Mouse (Mus musculus) brain, adult 2 months (tissue): ENCODE results near the gene Kcnk4.
"Not testable (repeated sequence)": the region's sequence is repeated elsewhere in the genome, so short reads cannot be mapped to it uniquely, and the experiment has no call there.

ENCODE experiments used
- DNase-seq: peaks from one replicate; pipeline ENCODE4 v3.0.0; 2011; ENCODE audit warnings: low read depth, low spot score

Kcnk4 gene

DNA sequence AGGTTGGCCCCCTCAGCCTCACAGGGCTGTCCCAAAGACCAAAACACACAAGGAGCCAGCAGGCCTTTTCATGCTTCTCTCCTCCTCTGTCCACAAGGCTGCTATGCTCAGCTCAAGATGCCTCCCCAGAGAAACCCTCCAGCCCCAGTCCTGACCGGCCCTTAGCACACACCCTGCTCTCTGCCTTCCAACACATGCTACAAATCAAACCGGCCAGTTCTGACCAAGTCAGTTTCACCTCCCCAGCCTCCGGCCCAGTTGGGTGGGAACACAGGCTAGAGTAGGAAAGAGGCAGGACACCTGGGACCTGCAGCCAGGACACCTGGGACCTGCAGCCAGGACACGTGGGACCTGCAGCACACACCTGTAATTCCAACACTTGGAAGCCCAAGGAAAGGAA is 17.8 kb downstream of the Kcnk4 start:
- no peak for DNase-seq

DNA sequence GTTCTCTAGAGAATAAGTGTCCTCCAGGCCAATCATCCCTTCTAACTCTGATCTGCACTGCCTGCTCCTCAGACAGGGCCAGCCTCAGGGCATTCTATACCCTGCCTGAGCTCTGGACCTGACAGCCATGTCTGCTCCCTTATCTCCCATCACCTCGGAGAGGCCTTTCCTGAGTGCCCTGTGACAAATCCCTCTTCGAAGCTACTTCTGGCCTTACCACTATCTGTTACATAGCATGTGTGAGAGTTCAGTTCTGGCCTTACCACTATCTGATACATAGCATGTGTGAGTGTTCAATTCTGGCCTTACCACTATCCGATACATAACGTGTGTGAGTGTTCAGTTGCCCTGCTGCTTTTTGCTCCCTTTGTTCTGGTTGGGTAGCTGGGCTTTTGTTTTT is 19.0 kb downstream of the Kcnk4 start:
- no peak for DNase-seq

DNA sequence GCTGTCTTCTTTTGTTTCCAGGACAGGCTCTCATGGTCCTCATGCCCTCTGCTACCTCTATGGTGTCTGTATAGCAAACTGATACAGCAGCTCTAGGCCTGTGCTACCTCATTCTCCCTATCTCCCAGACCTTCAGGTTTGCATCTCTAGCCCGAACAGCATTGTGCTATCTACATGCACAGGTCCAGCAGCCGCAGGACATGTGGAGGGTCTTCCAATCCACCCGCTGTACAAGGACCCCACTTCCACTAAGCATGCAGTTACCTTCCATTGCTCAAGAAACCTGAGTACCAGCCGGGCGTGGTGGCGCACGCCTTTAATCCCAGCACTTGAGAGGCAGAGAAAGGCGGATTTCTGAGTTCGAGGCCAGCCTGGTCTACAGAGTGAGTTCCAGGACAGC is 19.8 kb downstream of the Kcnk4 start:
- DNase-seq: no peak

DNA sequence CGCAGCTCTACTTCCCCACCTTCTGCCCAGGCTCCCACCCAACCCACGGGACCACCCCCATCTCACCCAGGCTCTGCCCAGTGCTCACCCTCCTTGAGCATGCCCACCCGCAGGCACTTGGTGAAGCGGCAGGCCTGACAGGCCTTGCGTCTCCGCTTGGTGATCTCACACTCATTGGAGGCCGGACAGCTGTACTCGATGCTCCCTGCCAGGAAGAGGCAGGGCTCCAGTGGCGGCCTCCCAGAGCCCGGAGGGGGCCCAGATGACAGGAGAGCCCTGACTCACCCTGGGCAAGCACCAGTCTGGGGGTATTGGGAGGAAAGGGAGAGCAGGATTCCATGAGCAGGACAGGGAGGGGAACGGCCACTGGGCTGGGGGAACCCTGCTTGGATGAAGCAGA is 20.3 kb downstream of the Kcnk4 start:
- no peak for DNase-seq

DNA sequence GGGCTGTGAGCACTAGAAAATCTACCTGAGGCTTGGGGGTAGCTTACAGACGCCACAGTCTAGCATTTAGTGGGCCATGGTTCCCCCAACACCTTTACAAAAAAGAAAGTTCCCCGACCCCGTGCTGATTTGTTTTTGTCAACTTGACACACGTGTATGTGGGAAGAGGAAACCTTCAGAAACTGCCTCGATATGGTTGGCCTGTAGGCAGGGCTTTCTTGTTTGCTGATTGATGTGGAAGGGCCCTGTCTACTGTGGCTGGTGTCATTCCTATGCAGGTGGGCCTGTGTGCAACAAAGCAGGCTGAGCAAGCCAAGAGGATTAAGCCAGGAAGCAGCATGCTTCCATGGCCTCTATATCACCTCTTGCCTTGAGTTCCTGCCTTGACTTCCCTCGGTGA is 21.3 kb downstream of the Kcnk4 start:
- no peak for DNase-seq

DNA sequence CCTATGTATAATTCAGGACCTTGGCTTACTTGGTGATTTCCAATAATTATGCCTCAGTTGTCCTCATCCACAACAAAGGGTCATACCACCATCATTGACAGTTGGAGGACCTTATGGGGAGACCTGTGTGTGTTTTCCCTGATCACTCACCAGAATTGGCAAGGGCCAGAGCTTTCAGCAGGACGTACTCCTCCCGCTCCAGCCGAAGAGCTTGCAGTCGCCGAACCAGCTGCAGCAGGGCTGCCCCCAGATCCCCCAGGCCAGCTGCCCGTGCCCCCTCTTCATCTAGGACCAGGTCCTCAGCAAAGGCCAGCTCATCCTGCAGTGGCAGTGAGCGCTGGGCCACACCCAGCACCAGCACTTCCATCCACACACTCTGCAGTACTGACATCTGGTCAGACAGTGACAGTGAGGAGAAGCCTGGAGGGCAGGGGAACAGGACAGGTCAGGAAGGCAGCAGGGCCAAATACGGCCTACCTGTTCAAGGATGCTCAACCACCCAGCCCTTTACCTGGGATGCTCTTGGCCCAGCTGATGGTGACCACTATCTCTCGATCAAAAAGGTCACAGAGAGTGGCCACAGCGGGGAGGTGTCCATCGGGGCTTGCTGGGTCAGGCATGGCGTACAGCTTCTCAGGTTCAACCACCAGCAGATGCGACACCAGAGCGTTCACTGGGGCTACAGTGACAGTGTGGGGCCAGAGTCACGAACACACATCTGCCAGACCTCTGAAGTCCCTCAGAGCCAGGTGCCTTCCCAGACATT is 21.9 kb downstream of the Kcnk4 start:
- DNase-seq: no peak

DNA sequence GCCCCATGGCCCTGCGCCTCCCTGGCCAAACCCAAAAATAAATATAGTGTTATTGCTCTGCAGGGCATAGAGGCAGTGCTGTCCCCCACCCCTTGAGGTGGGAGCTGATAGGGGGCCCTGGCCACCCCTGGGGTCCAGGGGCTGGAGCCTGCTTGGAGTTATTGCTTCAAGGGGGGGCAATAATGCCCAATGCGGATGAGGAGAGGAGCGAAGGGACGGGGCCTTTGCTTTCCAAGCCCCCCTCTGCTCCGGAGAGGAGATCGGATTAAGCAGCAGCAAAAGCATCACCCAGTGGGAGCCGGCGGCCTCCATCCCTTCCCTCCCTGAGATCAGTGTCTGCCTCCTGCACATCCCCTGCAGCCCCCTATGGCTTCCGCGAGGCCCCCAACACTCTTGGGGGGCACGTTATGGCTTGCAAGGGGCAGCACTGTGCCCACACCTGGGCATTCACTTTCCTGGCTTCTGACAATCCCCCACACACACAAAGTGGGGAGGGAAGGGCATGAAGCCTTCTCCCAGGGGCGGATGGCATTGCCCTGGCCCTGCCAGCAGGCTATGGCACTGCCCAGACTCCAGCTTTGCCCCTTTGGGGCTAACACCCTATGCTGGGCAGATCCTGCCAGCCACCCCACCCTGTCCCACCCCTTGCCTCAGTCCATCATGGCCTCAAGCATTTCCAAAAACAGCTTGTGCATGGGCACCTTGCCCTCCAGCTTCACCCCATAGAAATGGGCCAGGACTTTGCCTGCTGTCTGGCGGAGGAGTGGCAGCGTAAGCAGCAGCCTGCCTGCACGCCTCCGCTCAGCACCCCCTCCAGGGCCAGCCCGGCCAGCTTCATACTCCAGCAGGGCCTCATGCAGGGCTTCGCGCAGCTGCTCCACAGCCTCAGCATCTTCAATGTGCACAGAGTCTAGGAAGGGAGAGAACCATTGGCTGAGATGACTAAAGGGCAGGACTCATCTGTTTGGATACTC is 22.9 kb downstream of the Kcnk4 start:
- no peak for DNase-seq

DNA sequence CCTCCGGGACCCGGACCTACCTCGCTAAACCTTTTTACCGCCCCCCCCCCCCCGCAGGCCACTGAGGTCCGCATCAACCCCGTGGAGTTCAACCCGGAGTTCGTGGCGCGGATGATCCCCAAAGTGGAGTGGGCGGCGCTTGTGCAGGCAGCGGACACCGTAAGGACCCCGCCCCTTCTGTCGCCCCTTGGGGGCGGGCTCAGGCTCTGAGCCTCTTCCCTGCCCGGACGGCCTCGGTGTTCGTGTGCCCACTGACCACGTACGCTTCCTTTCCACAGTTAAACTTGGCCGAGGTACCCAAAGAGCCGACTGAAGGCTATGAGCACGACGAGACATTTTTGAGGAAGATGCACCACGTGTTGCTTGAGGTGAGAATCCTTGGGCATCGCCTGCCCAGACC is 24.0 kb downstream of the Kcnk4 start:
- peak; percentile 51 for DNase-seq

DNA sequence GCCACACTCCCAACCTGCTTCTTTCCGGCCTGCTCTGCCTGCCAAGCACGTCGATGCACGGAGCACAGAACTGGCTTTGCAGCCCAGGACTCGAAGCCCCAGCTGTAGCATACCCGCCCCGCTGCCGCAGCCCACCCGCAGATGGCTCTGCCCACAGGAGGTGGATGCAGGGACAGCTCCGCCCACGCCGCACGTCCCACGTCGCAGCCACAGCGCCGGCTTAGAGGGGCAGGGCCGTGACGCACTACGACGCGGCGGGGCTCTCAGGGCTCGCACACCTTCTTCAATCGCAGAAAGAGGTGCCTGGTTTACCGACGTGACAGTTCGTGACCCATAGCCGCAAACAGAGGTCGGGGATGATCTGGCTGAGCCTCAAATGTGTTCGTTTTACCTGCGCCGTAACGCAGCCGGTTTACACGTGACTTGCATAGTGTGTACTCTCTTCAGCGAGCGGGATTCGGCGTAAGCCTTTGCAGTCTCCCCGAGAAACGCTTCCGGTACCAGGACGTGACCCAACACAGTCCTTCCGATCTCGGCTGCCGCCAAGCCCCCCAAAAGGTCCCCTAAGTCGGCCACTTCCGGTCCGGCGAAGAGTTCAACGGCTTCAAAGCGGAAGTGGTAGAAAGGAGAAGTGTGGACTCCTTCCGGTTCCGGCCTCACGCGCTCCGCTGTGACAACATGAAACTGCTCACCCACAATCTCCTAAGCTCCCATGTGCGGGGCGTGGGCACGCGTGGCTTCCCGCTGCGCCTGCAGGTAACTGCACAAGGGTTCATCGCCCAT is 24.6 kb downstream of the Kcnk4 start, which contains the start of the genes Trmt112 and Prdx5:
Gene Trmt112, plus strand, starts transcription at position 192 of the 783 bp plus-strand sequence.
Gene Prdx5, minus strand, starts transcription at position 600 of the 783 bp plus-strand sequence.
- DNase-seq: peak; percentile 99

DNA sequence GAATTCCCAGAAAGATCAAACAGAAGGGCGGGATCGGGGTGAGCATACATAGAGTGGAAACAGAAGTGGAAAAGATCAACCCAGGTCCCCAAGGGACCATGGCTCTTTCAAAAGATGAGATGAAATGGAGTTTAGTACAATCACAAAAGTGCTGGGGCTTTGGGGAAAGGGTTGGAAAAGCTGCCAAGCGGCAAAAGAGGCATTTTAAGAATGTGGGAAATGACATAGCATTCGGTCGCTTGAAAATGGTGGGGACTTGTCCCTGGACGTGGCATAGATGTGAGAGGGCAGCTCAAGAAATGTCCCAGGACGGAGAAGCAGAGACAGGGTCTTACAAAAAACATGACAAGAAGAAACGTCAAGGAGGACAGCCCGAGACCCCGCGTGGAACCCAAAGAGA is 25.3 kb downstream of the Kcnk4 start:
- no peak for DNase-seq

DNA sequence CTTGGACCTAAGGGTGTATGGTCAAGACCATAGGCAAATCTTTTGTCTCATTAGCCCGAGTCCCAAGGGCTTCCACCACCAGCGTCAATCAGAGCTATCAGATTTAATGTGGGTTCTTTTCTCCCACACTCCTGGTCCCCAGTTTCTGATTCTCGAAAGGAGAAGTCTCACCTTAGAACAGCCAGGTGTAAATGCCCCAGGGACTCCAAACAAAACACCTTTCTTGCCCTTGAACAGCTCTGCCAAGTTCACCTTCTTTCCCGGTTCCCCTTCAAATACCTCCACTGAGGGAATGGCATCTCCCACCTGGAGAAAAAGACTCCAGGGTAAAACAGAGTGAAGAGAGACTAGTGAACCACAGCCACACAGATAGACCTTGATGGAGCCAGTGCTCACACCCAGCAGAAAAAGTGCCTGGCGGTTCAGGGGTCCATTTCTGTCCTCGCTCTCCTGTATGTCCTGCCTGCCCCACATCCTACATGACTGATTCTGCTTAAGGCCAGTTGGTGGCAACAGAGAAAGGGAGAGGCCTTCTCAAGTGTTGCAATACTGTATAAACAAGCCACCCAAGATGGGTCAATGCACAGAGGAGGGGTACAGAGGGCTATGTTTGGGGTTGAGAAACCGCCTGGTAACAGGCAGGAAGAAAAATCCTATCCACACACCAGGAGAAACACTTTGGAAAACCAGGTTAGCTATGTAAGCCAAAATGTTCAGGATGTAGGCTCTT is 26.3 kb downstream of the Kcnk4 start:
- no peak for DNase-seq

DNA sequence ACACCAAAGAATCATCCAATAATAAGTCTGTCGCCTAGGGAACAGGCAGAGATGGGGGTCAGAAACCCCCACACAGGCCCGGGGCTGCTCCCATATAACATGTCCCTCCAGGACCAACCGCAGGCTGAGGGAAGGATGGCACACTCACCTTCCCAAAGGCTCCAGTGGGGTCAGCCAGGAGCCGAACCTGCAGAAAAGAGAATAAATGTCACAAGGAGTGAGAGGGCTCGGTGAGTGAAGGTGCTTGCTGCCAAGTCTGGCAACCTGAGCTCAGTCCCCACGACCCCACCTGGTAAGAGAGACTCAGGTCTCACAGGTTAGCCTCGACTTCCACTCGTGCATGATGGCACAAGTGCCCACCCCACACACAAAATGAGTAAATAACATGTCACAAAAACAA is 27.2 kb downstream of the Kcnk4 start:
- no peak for DNase-seq

DNA sequence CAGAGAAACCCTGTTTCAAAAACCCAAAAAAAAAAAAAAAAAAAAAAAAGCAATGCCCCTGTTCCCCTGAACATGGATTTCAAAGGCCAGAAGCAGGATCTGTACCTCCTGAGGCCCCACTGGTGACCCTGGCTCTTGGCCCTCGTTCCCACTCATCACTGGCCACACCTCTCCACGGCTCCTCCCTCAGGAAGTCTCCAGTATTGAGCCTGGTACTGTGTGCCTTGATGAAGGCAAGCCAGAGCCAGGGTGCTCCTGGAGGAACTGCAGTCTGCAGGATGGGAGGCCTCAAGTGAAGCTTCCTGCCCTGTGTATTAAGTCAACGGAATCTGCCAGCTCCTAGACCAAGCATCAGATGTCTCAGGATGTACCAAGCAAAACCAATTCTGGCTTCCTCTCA is 28.1 kb downstream of the Kcnk4 start:
- no peak for DNase-seq

DNA sequence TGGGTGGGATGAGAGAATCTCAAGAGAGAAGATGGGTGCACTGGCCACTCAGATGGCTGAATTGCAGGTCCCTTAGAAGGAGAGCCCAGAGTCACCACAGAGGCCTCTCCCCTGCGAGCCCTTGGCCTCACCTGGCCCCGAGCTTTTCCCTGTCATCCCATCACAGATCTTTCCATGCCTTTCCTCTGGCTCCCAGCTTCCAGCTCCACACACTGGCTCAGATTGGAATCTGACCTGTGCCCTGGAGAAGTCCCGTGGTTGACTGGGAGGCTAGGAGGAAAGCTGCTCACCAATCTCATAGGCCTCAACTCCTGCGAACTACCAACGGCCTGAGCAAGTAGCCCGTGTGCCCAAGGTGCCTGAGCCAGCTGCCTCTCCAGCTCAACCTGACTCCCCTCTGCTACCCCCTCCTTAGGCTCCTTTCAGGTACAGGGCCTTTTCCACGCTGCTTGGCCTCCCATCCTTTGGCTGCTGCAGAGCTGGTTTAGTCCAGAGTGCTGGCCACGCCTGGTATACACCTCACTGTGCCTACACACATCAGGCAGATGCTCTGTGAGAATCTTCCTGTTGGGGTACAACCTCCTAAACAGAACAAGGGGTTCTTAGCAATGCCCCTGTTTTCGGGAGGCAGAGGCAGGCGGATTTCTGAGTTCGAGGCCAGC is 28.7 kb downstream of the Kcnk4 start:
- no peak for DNase-seq

DNA sequence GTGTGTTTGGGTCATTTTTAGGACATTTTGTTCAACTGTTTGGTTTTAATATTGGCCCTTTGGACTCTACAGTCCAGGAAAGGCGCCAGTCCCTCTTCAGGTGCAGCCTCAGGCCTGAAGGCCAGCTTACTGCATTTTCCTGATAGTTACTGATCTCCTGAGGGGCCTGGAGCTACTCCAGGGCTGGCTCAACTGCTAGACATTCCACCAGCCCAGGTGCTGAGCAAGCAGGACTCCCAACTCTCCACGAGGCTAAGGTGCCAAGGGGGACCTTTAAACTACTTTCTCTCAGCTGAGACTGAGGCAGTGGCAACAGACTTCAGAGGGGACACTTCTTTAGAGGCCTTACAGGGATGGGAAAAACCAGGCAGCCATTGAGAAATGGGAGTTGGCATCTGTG is 29.5 kb downstream of the Kcnk4 start:
- no peak for DNase-seq

DNA sequence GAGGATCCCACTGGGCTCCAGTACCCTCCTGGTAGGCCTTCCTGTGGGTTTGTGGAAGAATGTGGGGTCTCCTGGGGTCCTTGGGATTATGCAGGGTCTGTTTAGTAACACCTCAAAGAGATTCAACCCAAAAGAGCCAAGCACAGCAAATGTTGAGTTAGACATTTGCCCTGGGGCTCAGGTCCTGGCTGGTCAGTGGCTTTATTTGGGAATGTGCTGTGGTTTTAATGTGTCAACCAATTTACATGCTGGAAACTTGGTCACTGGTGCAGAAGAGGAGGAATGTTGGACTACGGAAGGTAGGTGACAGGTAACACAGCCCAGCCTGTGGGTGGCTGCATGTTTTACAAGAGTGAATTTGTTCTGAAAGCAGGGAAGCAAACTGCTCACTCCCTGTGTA is 31.3 kb downstream of the Kcnk4 start:
- DNase-seq: no peak

DNA sequence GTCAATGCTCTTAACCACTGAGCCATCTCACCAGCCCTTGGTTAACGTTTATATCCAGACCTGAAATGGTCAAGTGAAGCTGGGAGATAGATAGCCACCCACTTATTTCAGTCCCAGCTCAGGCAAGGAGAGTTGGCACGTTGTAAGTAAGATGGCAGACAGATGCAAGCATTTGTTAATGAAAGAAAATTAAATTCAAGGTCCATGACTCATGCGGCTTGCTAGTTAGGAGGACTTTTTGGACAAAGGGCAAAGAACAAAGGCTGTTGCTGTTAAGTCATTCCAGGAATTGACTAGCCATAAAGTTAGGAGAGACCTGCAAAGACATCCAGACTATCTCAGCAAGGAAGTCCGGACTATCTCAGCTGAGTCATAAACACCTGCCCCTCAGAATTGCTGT is 34.7 kb downstream of the Kcnk4 start:
- no peak for DNase-seq

DNA sequence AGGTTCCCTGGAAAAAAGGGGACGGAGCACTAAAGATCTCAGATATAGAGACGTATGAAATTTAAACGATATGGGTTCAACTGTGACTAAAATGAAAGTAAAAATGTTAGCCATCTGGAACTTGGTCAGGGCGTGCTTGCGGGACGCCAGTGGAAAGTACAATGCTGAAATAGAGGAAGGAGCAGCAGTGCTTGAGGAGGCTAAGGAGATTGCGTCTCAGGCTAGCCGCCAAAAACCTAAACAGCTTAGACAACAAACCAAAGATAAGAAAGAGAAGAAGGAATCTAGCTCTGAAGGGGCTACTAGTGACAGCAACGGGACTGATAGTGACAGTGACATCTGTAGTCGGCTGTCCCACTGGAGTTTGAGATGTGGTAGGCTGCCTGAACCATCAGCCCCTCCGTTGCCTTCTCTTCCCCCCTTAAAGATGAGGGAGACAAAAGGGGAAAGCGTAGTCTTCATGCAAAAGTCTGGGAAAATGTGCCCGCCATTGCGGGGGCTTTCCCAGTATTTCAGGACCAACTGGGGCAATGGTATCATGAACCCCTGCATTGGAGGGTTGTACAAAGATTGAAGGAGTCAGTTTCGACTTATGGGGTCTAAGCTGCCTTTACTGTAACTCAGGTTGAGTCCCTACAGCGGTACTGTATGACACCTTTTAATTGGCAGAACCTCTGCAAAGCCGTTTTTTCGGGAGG is 38.6 kb downstream of the Kcnk4 start:
- not testable (repeated sequence) for DNase-seq

DNA sequence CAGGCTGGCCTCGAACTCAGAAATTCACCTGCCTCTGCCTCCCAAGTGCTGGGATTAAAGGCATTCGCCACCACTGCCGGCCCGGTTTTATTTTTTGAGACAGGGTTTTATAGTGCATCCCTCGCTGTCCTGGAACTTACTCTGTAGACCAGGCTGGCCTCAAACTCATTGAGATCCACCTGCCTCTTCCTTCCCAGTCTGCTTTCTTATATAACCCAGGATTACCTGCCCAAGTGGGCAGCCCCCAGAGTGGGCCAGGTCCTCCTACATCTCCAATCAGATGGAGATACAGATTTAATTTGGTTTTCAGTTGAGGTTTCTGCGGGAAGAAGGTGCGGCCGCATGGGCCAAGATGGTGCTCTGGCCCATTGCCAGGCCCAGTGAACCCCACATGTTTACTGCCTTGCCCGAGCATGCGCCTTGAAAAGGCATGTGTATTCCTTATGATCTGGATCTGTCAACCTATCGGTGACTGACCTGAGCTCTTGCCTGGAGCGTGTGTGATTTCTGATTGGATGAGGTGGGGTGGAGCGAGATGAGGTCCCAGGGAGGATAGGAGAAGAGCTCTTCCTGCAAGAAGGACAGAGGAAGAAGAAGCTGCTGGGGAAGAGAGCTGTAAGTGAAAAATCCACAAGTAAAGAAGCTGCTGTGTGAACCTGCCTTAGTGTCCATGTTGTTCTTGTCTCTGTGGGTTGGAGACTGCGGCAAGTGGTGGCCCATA is 40.4 kb downstream of the Kcnk4 start:
- DNase-seq: no peak
